Comparison of ENCODE assay signal across 25 mouse cellular contexts in genomic region chr3:89209731-89210130, GRCm38 (mm10). TPM values are rescaled to one million over a fixed set of nuclear protein-coding genes. Genes with fewer than 3 reads are reported as not detected.
DNase-seq lines count a peak whose midpoint lies in the region; ATAC-seq and TF ChIP-seq lines count a peak whose summit lies in the region.
"Had no signal": no experiment of that assay in that cellular context is flagged by ENCODE, and none has a peak within 500 bp of the region (broad histone marks: within the 10 kb centered on the region; RNA-seq: fewer than 3 reads in every experiment).

No protein-coding gene starts in this region.

- peaks cover 25% of the 10 kb centered on the region for H3K4me1 ChIP-seq in heart, embryonic 13.5 days
- peaks cover 9% of the 10 kb centered on the region; the same call in 1 of the 2 replicates for H3K4me1 ChIP-seq in kidney, postnatal 0 days (replicated peaks; ENCODE audit: insufficient read depth, low read length)

- H3K27me3 ChIP-seq in heart, embryonic 13.5 days (replicated peaks) = no peaks in the 10 kb centered on the region
- H3K27me3 ChIP-seq in kidney, postnatal 0 days (ENCODE audit: insufficient read depth, low read length) = no peaks in the 10 kb centered on the region
- H3K27me3 ChIP-seq: forebrain, embryonic 12.5 days; heart, embryonic 15.5 days had no signal

- no peak overlapping the region for H3K4me3 ChIP-seq in heart, embryonic 13.5 days
- H3K4me3 ChIP-seq in kidney, postnatal 0 days (replicated peaks; ENCODE audit: low read depth, low read length) = no peak overlapping the region
- H3K4me3 ChIP-seq: forebrain, embryonic 12.5 days; heart, embryonic 15.5 days; hindbrain, embryonic 10.5 days had no signal

- peak overlapping the region; percentile 67; the same call in 1 of the 2 replicates for H3K27ac ChIP-seq in heart, embryonic 13.5 days (replicated peaks)
- H3K27ac ChIP-seq in kidney, postnatal 0 days = 0 out of 2 replicates have a peak overlapping the region, but pooled peaks have one; percentile 42
- H3K27ac ChIP-seq: forebrain, embryonic 12.5 days; hindbrain, embryonic 10.5 days had no signal

- peaks cover 73% of the 10 kb centered on the region for H3K36me3 ChIP-seq in heart, embryonic 13.5 days
- peaks cover 44% of the 10 kb centered on the region for H3K36me3 ChIP-seq in kidney, postnatal 0 days (ENCODE audit: insufficient read depth, low read length)

- no peaks in the 10 kb centered on the region for H3K9me3 ChIP-seq in heart, embryonic 13.5 days
- H3K9me3 ChIP-seq in kidney, postnatal 0 days (replicated peaks; ENCODE audit: low read length) = no peaks in the 10 kb centered on the region
- H3K9me3 ChIP-seq: forebrain, embryonic 12.5 days; G1E; heart, embryonic 15.5 days; hindbrain, embryonic 10.5 days had no signal

- H3K9ac ChIP-seq in heart, embryonic 13.5 days = no peak overlapping the region
- H3K9ac ChIP-seq in kidney, postnatal 0 days (ENCODE audit: low read depth, low read length) = no peak overlapping the region
- H3K9ac ChIP-seq: forebrain, embryonic 12.5 days; forebrain, postnatal 0 days; heart, embryonic 15.5 days had no signal

- H3K4me2 ChIP-seq in heart, embryonic 13.5 days = no peak overlapping the region
- no peak overlapping the region for H3K4me2 ChIP-seq in kidney, postnatal 0 days (ENCODE audit: low read length)
- H3K4me2 ChIP-seq: forebrain, embryonic 12.5 days; heart, embryonic 15.5 days had no signal

- DNase-seq in cerebellum, adult 9-11 months = peak; percentile 16
- DNase-seq in cerebellum, adult 18-20 months = no peak
- DNase-seq in heart, postnatal 4 days = no peak
- DNase-seq in kidney, postnatal 0 days (ENCODE audit: low spot score) = no peak
- no peak for DNase-seq in kidney, postnatal 14 days
- DNase-seq in testis, postnatal 10 days (ENCODE audit: low spot score) = peak; percentile 42
- DNase-seq in testis, postnatal 14 days (ENCODE audit: low spot score) = no peak
- DNase-seq: adrenal gland, adult 8-10 months; adrenal gland, postnatal 36 days; B cell, adult 2 months; cerebellum, adult 11 months; cerebellum, adult 9-10 months; cerebellum, postnatal 36 days; forebrain, postnatal 0 days; gastrocnemius, postnatal 25 days; heart, postnatal 14 days had no signal

- TF ChIP-seq CTCF in kidney, postnatal 0 days (IDR thresholded peaks at IDR 0.05; ENCODE audit: low read depth) = no peak

- no peak for ATAC-seq in heart, embryonic 13.5 days (ENCODE audit: extremely low read depth, insufficient number of reproducible peaks, low FRiP score, low TSS enrichment)
- ATAC-seq in kidney, postnatal 0 days (replicated peaks; ENCODE audit: low FRiP score, low read depth) = no peak
- ATAC-seq: CD4-positive, CD25-positive, alpha-beta regulatory T cell, adult 4 months; forebrain, postnatal 0 days; hindbrain, embryonic 16.5 days; inflammation-experienced regulatory T-cells, adult 6 months had no signal

- WGBS in heart, embryonic 13.5 days = 89% methylated on average over 7 of the region's 7 CpGs
- 95% methylated on average over 7 of the region's 7 CpGs for WGBS in kidney, postnatal 0 days

RNA-seq across cellular contexts. Expression of gene Thbs3, which starts 5.2 kb away (rescaled TPM):
- 15.6 and 16.2 TPM in 2 replicates for polyA plus RNA-seq in heart, embryonic 13.5 days (2015; fragmentation: Nextera tagmentation; extraction: Ambion mirVana)
- 10 to 100 TPM; 25.0 to 34.5 TPM for total RNA-seq in heart, postnatal 4 days (2021)
- 10.4 and 12.1 TPM in 2 replicates for polyA plus RNA-seq in kidney, postnatal 0 days (2015; fragmentation: Nextera tagmentation; extraction: Ambion mirVana)
- total RNA-seq: granulocyte monocyte progenitor cell, adult 5-6 weeks had no signal

RNA-seq across cellular contexts. Expression of gene Gba, which starts 7.0 kb away (rescaled TPM):
- 32.7 and 34.8 TPM in 2 replicates for polyA plus RNA-seq in heart, embryonic 13.5 days (2015; fragmentation: Nextera tagmentation; extraction: Ambion mirVana)
- 10 to 100 TPM; 19.7 to 21.8 TPM for total RNA-seq in heart, postnatal 4 days (2021)
- polyA plus RNA-seq in kidney, postnatal 0 days (2015; fragmentation: Nextera tagmentation; extraction: Ambion mirVana) = 53.6 and 56.0 TPM in 2 replicates

RNA-seq across cellular contexts. Expression of gene Mtx1, which starts 17.2 kb away (rescaled TPM):
- polyA plus RNA-seq in heart, embryonic 13.5 days (2015; fragmentation: Nextera tagmentation; extraction: Ambion mirVana) = 125 and 126 TPM in 2 replicates
- total RNA-seq in heart, postnatal 4 days (2021) = 10 to 100 TPM; 62.9 to 67.2 TPM
- polyA plus RNA-seq in kidney, postnatal 0 days (2015; fragmentation: Nextera tagmentation; extraction: Ambion mirVana) = 200 and 218 TPM in 2 replicates

RNA-seq across cellular contexts. Expression of gene Muc1, which starts 19.1 kb away (rescaled TPM):
- polyA plus RNA-seq in heart, embryonic 13.5 days (2015; fragmentation: Nextera tagmentation; extraction: Ambion mirVana) = 0.59 and 1.1 TPM in 2 replicates
- total RNA-seq in heart, postnatal 4 days (2021) = under 1 TPM; 0.61 to 0.74 TPM
- 42.8 and 49.5 TPM in 2 replicates for polyA plus RNA-seq in kidney, postnatal 0 days (2015; fragmentation: Nextera tagmentation; extraction: Ambion mirVana)
- total RNA-seq: granulocyte monocyte progenitor cell, adult 5-6 weeks had no signal
- polyA plus RNA-seq: G1E had no signal

RNA-seq across cellular contexts. Expression of gene Fam189b, which starts 26.8 kb away (rescaled TPM):
- polyA plus RNA-seq in heart, embryonic 13.5 days (2015; fragmentation: Nextera tagmentation; extraction: Ambion mirVana) = 12.8 and 13.5 TPM in 2 replicates
- total RNA-seq in heart, postnatal 4 days (2021) = 1 to 10 TPM; 8.8 to 9.0 TPM
- 23.5 and 24.1 TPM in 2 replicates for polyA plus RNA-seq in kidney, postnatal 0 days (2015; fragmentation: Nextera tagmentation; extraction: Ambion mirVana)

Comparison
In these comparisons a context has a peak if more than half of its experiments do, and no peak if none do; other contexts are left out.
1. DNase-seq: peak in cerebellum, adult 9-11 months (single experiment) and testis, postnatal 10 days (single experiment); none in cerebellum, adult 18-20 months (0 of 2), heart, postnatal 4 days (single experiment), kidney, postnatal 0 days (single experiment), kidney, postnatal 14 days (single experiment) and testis, postnatal 14 days (single experiment).